26 mouse cellular contexts compared by ENCODE assay signal in genomic region chr6:52581081-52581480, GRCm38 (mm10). TPM values are rescaled to one million over a fixed set of nuclear protein-coding genes. Genes with fewer than 3 reads are reported as not detected.
DNase-seq lines count a peak whose midpoint lies in the region; ATAC-seq lines count a peak whose summit lies in the region.
"Had no signal": no experiment of that assay in that cellular context is flagged by ENCODE, and none has a peak within 500 bp of the region (broad histone marks: within the 10 kb centered on the region; RNA-seq: fewer than 3 reads in every experiment).

No protein-coding gene starts in this region.

- no peak overlapping the region for H3K27ac ChIP-seq in midbrain, embryonic 11.5 days (ENCODE audit: low read depth, low read length)
- no peak overlapping the region for H3K27ac ChIP-seq in midbrain, embryonic 10.5 days (replicated peaks)
- H3K27ac ChIP-seq: embryonic facial prominence, embryonic 15.5 days; gastrocnemius, adult 2 months; hindbrain, embryonic 12.5 days; hindbrain, postnatal 0 days had no signal

- WGBS in midbrain, embryonic 11.5 days, result 92% methylated on average over 4 of the region's 4 CpGs
- WGBS in midbrain, embryonic 10.5 days, result 89% methylated on average over 4 of the region's 4 CpGs

- H3K4me1 ChIP-seq in midbrain, embryonic 11.5 days (ENCODE audit: control insufficient read depth, insufficient read depth, low read length), result peaks cover 10% of the 10 kb centered on the region
- H3K4me1 ChIP-seq in midbrain, embryonic 10.5 days, result peaks cover 20% of the 10 kb centered on the region

- no peak overlapping the region for H3K9ac ChIP-seq in midbrain, embryonic 11.5 days (ENCODE audit: low read length)
- H3K9ac ChIP-seq: embryonic facial prominence, embryonic 15.5 days; forebrain, postnatal 0 days; hindbrain, embryonic 12.5 days had no signal

- DNase-seq in cerebellum, postnatal 10 days, result peak; percentile 13 to 17
- no peak for DNase-seq in cerebellum, adult 11-12 months
- DNase-seq in midbrain, embryonic 11.5 days (ENCODE audit: low spot score, missing footprints), result peak; percentile 81
- no peak for DNase-seq in midbrain, embryonic 10.5 days (ENCODE audit: low spot score)
- DNase-seq in lung, postnatal 10 days, result peak; percentile 12
- peak; percentile 48 for DNase-seq in lung, postnatal 36 days
- no peak for DNase-seq in urinary bladder, postnatal 14 days (ENCODE audit: low spot score)
- DNase-seq in urinary bladder, postnatal 4 days (ENCODE audit: low spot score in 2 of 2), result no peak
- DNase-seq: adrenal gland, adult 8-10 months; adrenal gland, postnatal 25 days; B cell, adult 2 months; cerebellum, adult 18-20 months; cerebellum, adult 9-10 months; cerebellum, postnatal 36 days; embryo, embryonic 11 days; forebrain, postnatal 0 days; gastrocnemius, adult 2 months; gastrocnemius, postnatal 14 days; heart, adult 11 months had no signal

- no peak for ATAC-seq in midbrain, embryonic 11.5 days (ENCODE audit: low FRiP score)
- ATAC-seq: forebrain, embryonic 14.5 days; forebrain, postnatal 0 days; hindbrain, postnatal 0 days had no signal

- H3K27me3 ChIP-seq in midbrain, embryonic 11.5 days (ENCODE audit: control insufficient read depth, insufficient read depth, low read length), result no peaks in the 10 kb centered on the region
- H3K27me3 ChIP-seq in midbrain, embryonic 10.5 days (ENCODE audit: low read depth, poor library complexity, severe bottlenecking), result no peaks in the 10 kb centered on the region
- H3K27me3 ChIP-seq: CH12.LX; embryonic facial prominence, embryonic 15.5 days had no signal

- H3K9me3 ChIP-seq in midbrain, embryonic 11.5 days (ENCODE audit: control insufficient read depth, low read length), result no peaks in the 10 kb centered on the region
- H3K9me3 ChIP-seq in midbrain, embryonic 10.5 days (replicated peaks), result no peaks in the 10 kb centered on the region
- H3K9me3 ChIP-seq: embryonic facial prominence, embryonic 15.5 days; G1E; hindbrain, embryonic 12.5 days had no signal

- no peak overlapping the region for H3K4me2 ChIP-seq in midbrain, embryonic 11.5 days
- H3K4me2 ChIP-seq: embryonic facial prominence, embryonic 15.5 days; heart, embryonic 11.5 days; hindbrain, embryonic 12.5 days had no signal

- no peaks in the 10 kb centered on the region for H3K36me3 ChIP-seq in midbrain, embryonic 11.5 days (ENCODE audit: control insufficient read depth, insufficient read depth, low read length)
- H3K36me3 ChIP-seq in midbrain, embryonic 10.5 days, result no peaks in the 10 kb centered on the region
- H3K36me3 ChIP-seq: embryonic facial prominence, embryonic 15.5 days; hindbrain, embryonic 12.5 days had no signal

- H3K4me3 ChIP-seq in midbrain, embryonic 11.5 days (ENCODE audit: low read depth, low read length), result no peak overlapping the region
- no peak overlapping the region for H3K4me3 ChIP-seq in midbrain, embryonic 10.5 days
- H3K4me3 ChIP-seq: embryonic facial prominence, embryonic 15.5 days; gastrocnemius, adult 2 months; hindbrain, embryonic 12.5 days had no signal

RNA-seq across cellular contexts. Expression of gene Hibadh, which starts 59.1 kb away (rescaled TPM):
- polyA plus RNA-seq in midbrain, embryonic 11.5 days (2014; fragmentation: Nextera tagmentation; extraction: Ambion mirVana), result 49.3 and 55.4 TPM in 2 replicates
- polyA plus RNA-seq in midbrain, embryonic 10.5 days (2016; fragmentation: Nextera tagmentation; extraction: Ambion mirVana), result 77.4 and 83.2 TPM in 2 replicates

Comparison
In these comparisons a context has a peak if more than half of its experiments do, and no peak if none do; other contexts are left out.
1. DNase-seq: peak in cerebellum, postnatal 10 days (2 of 2), midbrain, embryonic 11.5 days (single experiment), lung, postnatal 10 days (single experiment) and lung, postnatal 36 days (single experiment); none in cerebellum, adult 11-12 months (single experiment), midbrain, embryonic 10.5 days (single experiment), urinary bladder, postnatal 14 days (single experiment) and urinary bladder, postnatal 4 days (0 of 2).